Comparison of ENCODE assay signal across 10 mouse cellular contexts in the genomic region with DNA sequence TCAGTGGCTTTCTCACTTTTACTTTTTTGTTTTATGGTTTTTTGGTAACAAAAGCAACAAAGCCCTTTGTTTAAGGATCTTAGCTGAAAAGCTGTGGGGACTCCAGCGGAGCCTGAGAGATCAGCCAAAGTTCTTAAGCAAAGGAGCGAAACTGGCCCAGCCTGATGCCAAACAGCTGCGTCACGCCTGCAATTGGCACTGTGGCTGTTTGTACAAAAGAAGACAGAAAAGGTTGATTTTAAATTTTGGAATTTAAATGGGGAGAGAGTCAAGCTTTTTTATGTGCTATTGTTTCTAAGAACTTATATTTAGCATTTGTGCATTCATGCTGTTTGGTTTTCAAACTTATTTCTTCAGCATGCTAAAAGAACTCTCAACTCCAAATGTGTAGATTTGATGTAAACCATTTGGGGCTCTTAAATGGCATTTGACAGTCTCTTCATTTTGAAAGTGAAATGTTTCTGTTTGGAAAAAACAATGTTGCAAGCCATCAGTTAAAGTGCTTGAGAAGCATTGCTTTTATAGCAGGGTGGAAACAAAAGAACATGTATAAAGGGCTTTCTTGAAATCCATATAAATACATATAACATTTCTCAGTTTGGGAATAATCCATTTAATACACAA.
DNase-seq lines count a peak whose midpoint lies in the region; ATAC-seq lines count a peak whose summit lies in the region.
"Had no signal": no experiment of that assay in that cellular context is flagged by ENCODE, and none has a peak within 500 bp of the region (broad histone marks: within the 10 kb centered on the region; RNA-seq: fewer than 3 reads in every experiment).

No protein-coding gene starts in this region.

- no peaks in the 10 kb centered on the region for H3K36me3 ChIP-seq in embryonic facial prominence, embryonic 11.5 days (replicated peaks; ENCODE audit: control insufficient read depth, insufficient read depth, low read depth, low read length)
- H3K36me3 ChIP-seq in embryonic facial prominence, embryonic 10.5 days (replicated peaks): no peaks in the 10 kb centered on the region
- no peaks in the 10 kb centered on the region for H3K36me3 ChIP-seq in midbrain, embryonic 14.5 days (ENCODE audit: control insufficient read depth, insufficient read depth, low read length)
- H3K36me3 ChIP-seq in midbrain, embryonic 16.5 days (ENCODE audit: control insufficient read depth, insufficient read depth, low read length): no peaks in the 10 kb centered on the region
- no peaks in the 10 kb centered on the region for H3K36me3 ChIP-seq in heart, embryonic 15.5 days
- H3K36me3 ChIP-seq in stomach, embryonic 15.5 days: no peaks in the 10 kb centered on the region
- H3K36me3 ChIP-seq: hindbrain, embryonic 12.5 days had no signal

- DNase-seq in embryonic facial prominence, embryonic 11.5 days (ENCODE audit: low spot score): peak; percentile 24
- DNase-seq in embryonic facial prominence, embryonic 10.5 days (ENCODE audit: low spot score): no peak
- DNase-seq in midbrain, embryonic 14.5 days: peak; percentile 64
- no peak for DNase-seq in layer of hippocampus, adult 9-10 months (ENCODE audit: low spot score)
- DNase-seq in spleen, postnatal 10 days (ENCODE audit: low spot score in 2 of 2): no peak

- H3K27ac ChIP-seq in embryonic facial prominence, embryonic 11.5 days (replicated peaks; ENCODE audit: low read depth, low read length): no peak overlapping the region
- H3K27ac ChIP-seq in embryonic facial prominence, embryonic 10.5 days (replicated peaks): no peak overlapping the region
- H3K27ac ChIP-seq in midbrain, embryonic 14.5 days (replicated peaks; ENCODE audit: low read depth, low read length): no peak overlapping the region
- H3K27ac ChIP-seq in midbrain, embryonic 16.5 days (ENCODE audit: low read length): no peak overlapping the region
- peak overlapping the region; percentile 42; the same call in 1 of the 2 replicates for H3K27ac ChIP-seq in heart, embryonic 15.5 days
- peak overlapping the region; percentile 73 for H3K27ac ChIP-seq in stomach, embryonic 15.5 days
- H3K27ac ChIP-seq: hindbrain, embryonic 12.5 days had no signal

- no peaks in the 10 kb centered on the region for H3K9me3 ChIP-seq in embryonic facial prominence, embryonic 11.5 days (replicated peaks; ENCODE audit: control insufficient read depth, low read length)
- H3K9me3 ChIP-seq in embryonic facial prominence, embryonic 10.5 days: no peaks in the 10 kb centered on the region
- no peaks in the 10 kb centered on the region for H3K9me3 ChIP-seq in midbrain, embryonic 14.5 days (ENCODE audit: control insufficient read depth, low read length)
- H3K9me3 ChIP-seq in midbrain, embryonic 16.5 days (replicated peaks; ENCODE audit: control insufficient read depth, low read length, poor library complexity, severe bottlenecking): no peaks in the 10 kb centered on the region
- H3K9me3 ChIP-seq in heart, embryonic 15.5 days (replicated peaks): no peaks in the 10 kb centered on the region
- H3K9me3 ChIP-seq in stomach, embryonic 15.5 days: no peaks in the 10 kb centered on the region
- H3K9me3 ChIP-seq: hindbrain, embryonic 12.5 days had no signal

- WGBS in embryonic facial prominence, embryonic 11.5 days: 38% methylated on average over 4 of the region's 4 CpGs
- WGBS in embryonic facial prominence, embryonic 10.5 days: 26% methylated on average over 4 of the region's 4 CpGs
- WGBS in midbrain, embryonic 14.5 days: 7% methylated on average over 4 of the region's 4 CpGs
- 13% methylated on average over 4 of the region's 4 CpGs for WGBS in midbrain, embryonic 16.5 days
- 63% methylated on average over 4 of the region's 4 CpGs for WGBS in heart, embryonic 15.5 days
- 35% methylated on average over 4 of the region's 4 CpGs for WGBS in stomach, embryonic 15.5 days

- no peaks in the 10 kb centered on the region for H3K4me1 ChIP-seq in embryonic facial prominence, embryonic 11.5 days (ENCODE audit: control insufficient read depth, insufficient read depth, low read length)
- peaks cover 15% of the 10 kb centered on the region for H3K4me1 ChIP-seq in embryonic facial prominence, embryonic 10.5 days
- H3K4me1 ChIP-seq in midbrain, embryonic 14.5 days (ENCODE audit: control insufficient read depth, insufficient read depth, low read length): peaks cover 3% of the 10 kb centered on the region; the same call in 1 of the 2 replicates
- no peaks in the 10 kb centered on the region for H3K4me1 ChIP-seq in midbrain, embryonic 16.5 days (ENCODE audit: control insufficient read depth, insufficient read depth, low read length)
- H3K4me1 ChIP-seq in heart, embryonic 15.5 days (replicated peaks): no peaks in the 10 kb centered on the region
- H3K4me1 ChIP-seq in stomach, embryonic 15.5 days: 0 out of 2 replicates have a peak, but pooled peaks cover 4% of the 10 kb centered on the region
- H3K4me1 ChIP-seq: hindbrain, embryonic 12.5 days had no signal

- H3K9ac ChIP-seq in embryonic facial prominence, embryonic 11.5 days (replicated peaks; ENCODE audit: low read length): no peak overlapping the region
- H3K9ac ChIP-seq in midbrain, embryonic 14.5 days (replicated peaks; ENCODE audit: low read length): no peak overlapping the region
- no peak overlapping the region for H3K9ac ChIP-seq in midbrain, embryonic 16.5 days (ENCODE audit: low read depth, low read length)
- no peak overlapping the region for H3K9ac ChIP-seq in heart, embryonic 15.5 days
- no peak overlapping the region for H3K9ac ChIP-seq in stomach, embryonic 15.5 days
- H3K9ac ChIP-seq: hindbrain, embryonic 12.5 days had no signal

- ATAC-seq in embryonic facial prominence, embryonic 11.5 days (replicated peaks; ENCODE audit: insufficient number of reproducible peaks, low FRiP score, low TSS enrichment, low read depth): no peak
- ATAC-seq in midbrain, embryonic 14.5 days (ENCODE audit: low FRiP score, low TSS enrichment): no peak
- ATAC-seq in midbrain, embryonic 16.5 days: no peak
- no peak for ATAC-seq in heart, embryonic 15.5 days (replicated peaks; ENCODE audit: insufficient number of reproducible peaks, insufficient read depth, low FRiP score, low read depth)
- ATAC-seq in stomach, embryonic 15.5 days (ENCODE audit: insufficient read depth, low FRiP score, low read depth): no peak

- H3K4me3 ChIP-seq in embryonic facial prominence, embryonic 11.5 days (ENCODE audit: low read depth, low read length): no peak overlapping the region
- H3K4me3 ChIP-seq in embryonic facial prominence, embryonic 10.5 days: no peak overlapping the region
- no peak overlapping the region for H3K4me3 ChIP-seq in midbrain, embryonic 14.5 days (replicated peaks; ENCODE audit: low read depth, low read length)
- no peak overlapping the region for H3K4me3 ChIP-seq in midbrain, embryonic 16.5 days (ENCODE audit: low read depth, low read length)
- no peak overlapping the region for H3K4me3 ChIP-seq in heart, embryonic 15.5 days
- no peak overlapping the region for H3K4me3 ChIP-seq in stomach, embryonic 15.5 days (replicated peaks)
- H3K4me3 ChIP-seq: erythroblast, embryonic 14.5 days; hindbrain, embryonic 12.5 days had no signal

- H3K27me3 ChIP-seq in embryonic facial prominence, embryonic 11.5 days (ENCODE audit: control insufficient read depth, insufficient read depth, low read length): no peaks in the 10 kb centered on the region
- no peaks in the 10 kb centered on the region for H3K27me3 ChIP-seq in embryonic facial prominence, embryonic 10.5 days (replicated peaks; ENCODE audit: low read depth, poor library complexity, severe bottlenecking)
- no peaks in the 10 kb centered on the region for H3K27me3 ChIP-seq in midbrain, embryonic 14.5 days (ENCODE audit: control insufficient read depth, insufficient read depth, low read length)
- no peaks in the 10 kb centered on the region for H3K27me3 ChIP-seq in midbrain, embryonic 16.5 days (ENCODE audit: control insufficient read depth, insufficient read depth, low read depth, low read length)
- no peaks in the 10 kb centered on the region for H3K27me3 ChIP-seq in heart, embryonic 15.5 days
- no peaks in the 10 kb centered on the region for H3K27me3 ChIP-seq in stomach, embryonic 15.5 days (replicated peaks)
- H3K27me3 ChIP-seq: hindbrain, embryonic 12.5 days had no signal

- no peak overlapping the region for H3K4me2 ChIP-seq in embryonic facial prominence, embryonic 11.5 days (ENCODE audit: low read depth, low read length)
- H3K4me2 ChIP-seq in midbrain, embryonic 14.5 days (ENCODE audit: low read length): no peak overlapping the region
- no peak overlapping the region for H3K4me2 ChIP-seq in midbrain, embryonic 16.5 days (ENCODE audit: low read length)
- H3K4me2 ChIP-seq in heart, embryonic 15.5 days: no peak overlapping the region
- H3K4me2 ChIP-seq in stomach, embryonic 15.5 days: no peak overlapping the region
- H3K4me2 ChIP-seq: hindbrain, embryonic 12.5 days had no signal

Comparison
In these comparisons a context has a peak if more than half of its experiments do, and no peak if none do; other contexts are left out.
1. DNase-seq: peak in embryonic facial prominence, embryonic 11.5 days (single experiment) and midbrain, embryonic 14.5 days (single experiment); none in embryonic facial prominence, embryonic 10.5 days (single experiment), layer of hippocampus, adult 9-10 months (single experiment) and spleen, postnatal 10 days (0 of 2).
2. H3K27ac ChIP-seq: peak in heart, embryonic 15.5 days (single experiment) and stomach, embryonic 15.5 days (single experiment); none in embryonic facial prominence, embryonic 11.5 days (single experiment), embryonic facial prominence, embryonic 10.5 days (single experiment), midbrain, embryonic 14.5 days (single experiment) and midbrain, embryonic 16.5 days (single experiment).